Mouse (Mus musculus) erythroblast, embryonic 14.5 days (primary cell): ENCODE results near the gene Bap1. TPM values are rescaled to one million over a fixed set of nuclear protein-coding genes. Genes with fewer than 3 reads are reported as not detected.

ENCODE experiments used
- H3K27me3 ChIP-seq: 2 replicates; pipeline ENCODE4 v1.6.1; 2012; ENCODE audit warnings: inconsistent platforms; ENCODE audit not compliant: control insufficient read depth
- H3K36me3 ChIP-seq: 2 replicates; pipeline ENCODE4 v1.6.1; 2012; ENCODE audit warnings: mild to moderate bottlenecking, inconsistent platforms; ENCODE audit not compliant: control insufficient read depth
- H3K4me1 ChIP-seq: 2 replicates; pipeline ENCODE4 v1.6.1; 2012; ENCODE audit warnings: inconsistent platforms; ENCODE audit not compliant: control insufficient read depth
- H3K4me3 ChIP-seq: replicated peaks from 2 replicates; pipeline ENCODE3; 2012; ENCODE audit warnings: moderate library complexity, mild to moderate bottlenecking, inconsistent platforms
- H3K9me3 ChIP-seq: 2 replicates; pipeline ENCODE4 v1.6.1; 2012; ENCODE audit warnings: low read length, inconsistent platforms, mixed read lengths; ENCODE audit not compliant: control insufficient read depth
- GATA1 ChIP-seq: IDR thresholded peaks from 2 replicates; pipeline ENCODE4 v1.6.1; 2012; ENCODE audit warnings: low read length, inconsistent platforms, mixed read lengths
- TAL1 ChIP-seq: IDR thresholded peaks from 3 replicates; pipeline ENCODE4 v1.6.1; 2012; ENCODE audit warnings: low read length, inconsistent platforms, mixed read lengths
- polyA plus RNA-seq: library from polyadenylated mRNA; stranded (reverse); fragments of >175 nt; gene quantifications from 2 replicates; pipeline ENCODE4 v1.2.3, GENCODE M21; 2012

Gene Bap1
- 6.7 and 6.9 TPM in 2 replicates for polyA plus RNA-seq

DNA sequence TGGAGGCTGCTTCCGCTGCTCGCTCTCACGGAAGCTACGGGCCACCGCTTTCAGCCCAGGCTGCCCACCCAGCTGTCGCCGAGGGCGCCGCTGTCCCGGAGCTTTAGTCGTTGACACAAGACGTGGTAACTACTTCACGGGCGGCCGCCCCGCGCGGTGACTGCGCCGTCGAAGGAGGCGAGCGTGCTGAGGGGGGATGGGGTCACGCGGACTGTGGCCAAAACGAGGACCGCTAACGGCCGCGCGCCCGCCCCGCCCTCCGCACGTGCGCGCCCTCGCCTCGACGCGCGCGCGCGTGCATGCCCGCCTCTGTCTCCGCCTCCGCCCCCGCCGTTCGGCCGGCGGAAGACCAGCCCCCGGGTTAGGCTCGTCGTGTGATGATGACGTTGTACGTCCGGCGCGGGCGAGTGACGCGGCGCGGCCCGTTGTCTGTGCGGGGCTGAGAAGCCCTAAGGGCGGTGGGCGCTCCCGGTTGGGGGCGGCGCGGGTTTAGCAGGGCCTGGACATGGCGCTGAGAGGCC, at the start of gene Bap1, which contains the start of gene Phf7:
Bap1 (plus strand) TSS at position 367 of the 521 bp plus-strand sequence.
Phf7 (minus strand) TSS at position 234 of the 521 bp plus-strand sequence.
- Histone ChIP-seq H3K36me3 (peaks cover 44% of the 10 kb centered on the region), H3K27me3 (no peaks in the 10 kb centered on the region), H3K4me1 (peaks cover 39% of the 10 kb centered on the region), H3K4me3 (peak within 1 kb of the TSS; percentile 79), H3K9me3 (no peaks in the 10 kb centered on the region)
- TF ChIP-seq GATA1 (no peak), TAL1 (no peak)

DNA sequence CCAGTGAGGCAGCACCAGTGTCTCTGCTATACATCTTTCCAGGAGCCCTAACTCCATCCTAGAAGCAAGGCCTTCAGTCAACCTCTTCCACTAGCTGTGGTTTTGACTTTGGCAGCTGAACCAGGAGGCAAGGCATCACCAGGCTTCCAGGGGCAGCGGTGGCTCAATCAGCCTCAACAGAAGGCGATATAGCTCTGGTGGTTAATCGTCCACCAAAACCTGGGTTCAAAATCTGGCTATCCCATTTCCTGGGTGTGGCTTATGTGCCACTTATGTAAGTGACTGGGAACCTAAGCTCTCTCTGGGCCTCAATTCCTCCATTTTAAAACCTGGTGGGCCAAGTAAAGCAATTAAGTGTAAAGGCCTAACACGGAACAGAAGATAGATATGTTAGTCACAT, 46.4 kb upstream of the Bap1 start:
- Histone ChIP-seq H3K27me3 (no peaks in the 10 kb centered on the region), H3K9me3 (no peaks in the 10 kb centered on the region), H3K36me3 (peaks cover 53% of the 10 kb centered on the region), H3K4me1 (peaks cover 34% of the 10 kb centered on the region), H3K4me3 (peak overlapping the region; percentile 68)
- no peak for TF ChIP-seq TAL1
- TF ChIP-seq GATA1: no peak

DNA sequence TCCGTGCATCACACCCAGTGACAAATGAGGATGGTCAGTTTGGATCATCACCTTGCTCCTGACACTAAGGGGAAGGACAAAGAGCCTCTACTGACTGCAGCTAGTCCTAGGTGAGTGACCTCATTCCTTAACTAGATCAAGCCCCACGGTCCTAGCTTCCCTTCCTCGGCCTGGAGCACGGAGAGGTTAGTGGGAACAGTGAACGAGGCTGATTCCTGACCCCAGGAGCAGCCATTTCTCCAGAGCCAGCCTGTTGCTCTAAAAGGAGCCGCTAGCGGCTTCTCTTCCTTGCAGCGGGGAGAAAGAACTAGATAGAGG, 46.0 kb upstream of the Bap1 start:
- H3K9me3 ChIP-seq: no peaks in the 10 kb centered on the region
- peak overlapping the region; percentile 68 for H3K4me3 ChIP-seq
- peaks cover 34% of the 10 kb centered on the region for H3K4me1 ChIP-seq
- peaks cover 49% of the 10 kb centered on the region for H3K36me3 ChIP-seq
- H3K27me3 ChIP-seq: no peaks in the 10 kb centered on the region
- TF ChIP-seq TAL1 (no peak), GATA1 (no peak)

DNA sequence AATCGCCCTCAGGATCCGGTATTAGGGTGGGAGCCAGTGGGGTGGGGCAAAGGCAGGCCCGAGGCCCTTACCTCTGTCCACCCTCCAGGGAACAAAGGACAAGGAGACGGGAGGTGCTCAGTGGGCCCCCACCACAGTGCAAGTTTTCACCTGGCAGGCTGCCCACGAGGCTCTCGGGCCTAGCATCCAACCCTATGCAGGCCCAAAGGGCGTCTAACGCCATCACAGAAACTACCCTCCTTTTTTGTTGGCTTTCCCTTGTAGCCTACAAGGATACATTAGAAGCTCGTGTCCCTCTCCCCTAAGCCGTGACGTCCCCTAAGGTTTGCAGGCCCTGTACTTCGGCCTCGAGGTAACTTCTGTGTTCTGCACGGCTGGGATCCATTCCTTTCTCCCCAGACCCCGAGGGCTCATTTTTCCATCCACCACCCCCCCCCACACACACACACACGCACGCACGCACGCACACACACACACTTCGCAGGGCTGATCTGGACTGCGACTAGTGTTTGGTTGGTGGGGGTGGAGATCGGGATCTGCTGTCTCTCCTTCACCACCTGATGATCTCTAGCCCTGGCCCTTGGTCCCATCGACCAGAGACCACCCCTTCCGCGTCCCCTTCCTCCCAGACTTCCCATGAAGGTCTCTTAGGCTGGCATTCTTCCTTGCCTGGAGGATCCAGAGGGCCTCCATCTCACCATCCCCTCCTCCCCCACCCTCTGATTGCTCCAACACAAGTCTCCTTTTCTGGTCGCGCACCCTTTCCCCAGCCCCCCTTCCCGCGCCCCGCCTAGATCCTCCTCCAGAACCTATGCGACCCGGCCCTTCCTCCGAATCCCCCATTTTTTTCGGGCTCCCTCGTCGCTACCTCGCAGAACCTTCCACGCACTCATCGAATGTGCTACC, 45.4 kb upstream of the Bap1 start:
- TF ChIP-seq TAL1 (no peak), GATA1 (no peak)
- H3K4me1 ChIP-seq: peaks cover 34% of the 10 kb centered on the region
- no peaks in the 10 kb centered on the region for H3K27me3 ChIP-seq
- H3K9me3 ChIP-seq: no peaks in the 10 kb centered on the region
- peak overlapping the region; percentile 68 for H3K4me3 ChIP-seq
- peaks cover 43% of the 10 kb centered on the region for H3K36me3 ChIP-seq

DNA sequence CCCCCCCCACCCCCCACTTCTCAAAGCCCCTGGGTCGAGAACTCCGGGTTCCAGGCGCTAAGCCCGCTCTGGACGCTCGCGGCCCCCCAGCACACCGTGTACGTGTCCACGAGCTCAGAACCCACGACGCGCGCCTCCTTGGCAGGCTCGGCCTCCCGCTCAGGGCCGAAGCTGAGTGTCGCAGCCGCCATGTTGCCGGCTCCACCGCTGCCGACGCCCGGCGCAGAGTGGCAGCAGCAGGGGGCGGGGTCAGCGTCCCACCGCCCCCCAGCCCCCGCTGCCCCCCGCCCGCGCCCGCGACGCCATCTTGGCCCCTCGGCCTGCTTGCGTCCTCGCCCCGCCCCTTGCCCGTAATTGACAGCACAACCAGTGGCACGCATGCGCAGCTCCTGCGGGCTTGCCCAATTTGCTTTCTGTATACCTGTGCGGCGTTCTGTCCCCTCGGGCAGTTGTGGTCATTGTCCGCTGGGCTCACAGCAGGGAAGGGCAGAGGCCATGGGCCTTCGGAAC, 44.7 kb upstream of the Bap1 start:
- TF ChIP-seq GATA1: no peak
- TF ChIP-seq TAL1: no peak
- Histone ChIP-seq H3K36me3 (peaks cover 37% of the 10 kb centered on the region), H3K4me3 (peak overlapping the region; percentile 68), H3K4me1 (peaks cover 34% of the 10 kb centered on the region), H3K27me3 (no peaks in the 10 kb centered on the region), H3K9me3 (no peaks in the 10 kb centered on the region)

DNA sequence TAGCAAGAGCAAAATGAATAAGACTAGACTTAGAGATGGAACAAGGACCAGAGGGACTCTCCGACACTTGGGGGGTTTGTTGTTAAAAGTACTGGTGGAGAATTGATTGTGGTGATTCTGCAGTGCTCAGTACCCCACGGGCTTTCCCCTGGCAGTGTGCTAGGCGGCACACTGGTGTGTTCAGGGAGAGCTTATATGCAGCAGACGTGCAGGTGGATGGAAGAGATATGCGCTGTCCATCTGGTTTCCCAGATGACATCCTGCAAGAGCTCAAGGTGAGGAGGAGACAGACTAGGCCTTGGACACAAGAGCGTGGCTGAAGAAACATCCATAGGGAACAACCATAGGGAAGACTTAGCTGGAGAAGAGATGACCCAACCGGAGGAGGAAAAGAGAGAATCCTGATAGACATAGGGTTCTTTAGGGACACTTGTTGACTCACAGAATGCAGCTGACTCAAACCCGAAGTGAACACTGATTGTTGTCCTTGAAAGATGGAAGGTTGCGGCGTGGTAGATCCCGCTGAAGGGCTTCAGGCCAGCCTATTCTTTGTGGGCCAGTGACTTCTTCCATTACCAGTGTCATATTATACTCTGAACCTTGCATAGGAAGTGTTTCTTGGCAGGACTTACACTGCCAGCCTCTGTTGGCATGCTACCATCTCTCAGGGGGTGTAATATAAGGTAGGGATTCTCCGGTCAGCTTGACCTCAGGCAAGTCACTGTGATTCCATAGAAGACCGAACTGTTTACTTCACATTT, 44.0 kb upstream of the Bap1 start:
- TF ChIP-seq GATA1 (no peak), TAL1 (peak; percentile 81)
- no peaks in the 10 kb centered on the region for H3K9me3 ChIP-seq
- peak overlapping the region; percentile 68 for H3K4me3 ChIP-seq
- H3K27me3 ChIP-seq: 0 out of 2 replicates have a peak, but pooled peaks cover 2% of the 10 kb centered on the region
- peaks cover 30% of the 10 kb centered on the region for H3K36me3 ChIP-seq
- H3K4me1 ChIP-seq: peaks cover 34% of the 10 kb centered on the region

DNA sequence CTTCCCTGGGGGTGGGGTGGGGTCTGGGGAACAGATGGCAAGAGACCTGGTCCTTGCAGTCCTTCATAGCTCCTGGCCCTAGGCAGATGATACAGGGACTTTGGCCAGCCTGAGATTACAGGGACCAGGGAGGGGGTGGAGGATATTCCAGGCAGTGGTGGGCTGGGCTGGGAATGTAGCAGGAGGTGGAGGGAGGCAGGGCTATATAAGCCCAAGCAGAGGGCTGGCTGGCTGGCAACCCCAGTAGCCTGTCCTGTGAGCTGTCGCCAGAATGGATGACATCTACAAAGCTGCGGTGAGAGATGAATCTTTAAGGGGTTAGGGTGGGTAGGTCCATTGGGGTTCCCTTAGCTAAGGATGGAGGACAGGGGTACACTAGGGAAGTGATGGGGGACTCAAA, 43.2 kb upstream of the Bap1 start, which contains the start of gene Tnnc1:
Tnnc1 (plus strand) TSS at position 229 of the 400 bp plus-strand sequence.
- H3K4me3 ChIP-seq: peak within 1 kb of the TSS; percentile 68
- no peaks in the 10 kb centered on the region for H3K9me3 ChIP-seq
- peaks cover 34% of the 10 kb centered on the region for H3K4me1 ChIP-seq
- TF ChIP-seq TAL1 (no peak), GATA1 (no peak)
- peaks cover 21% of the 10 kb centered on the region for H3K36me3 ChIP-seq
- H3K27me3 ChIP-seq: 0 out of 2 replicates have a peak, but pooled peaks cover 2% of the 10 kb centered on the region

DNA sequence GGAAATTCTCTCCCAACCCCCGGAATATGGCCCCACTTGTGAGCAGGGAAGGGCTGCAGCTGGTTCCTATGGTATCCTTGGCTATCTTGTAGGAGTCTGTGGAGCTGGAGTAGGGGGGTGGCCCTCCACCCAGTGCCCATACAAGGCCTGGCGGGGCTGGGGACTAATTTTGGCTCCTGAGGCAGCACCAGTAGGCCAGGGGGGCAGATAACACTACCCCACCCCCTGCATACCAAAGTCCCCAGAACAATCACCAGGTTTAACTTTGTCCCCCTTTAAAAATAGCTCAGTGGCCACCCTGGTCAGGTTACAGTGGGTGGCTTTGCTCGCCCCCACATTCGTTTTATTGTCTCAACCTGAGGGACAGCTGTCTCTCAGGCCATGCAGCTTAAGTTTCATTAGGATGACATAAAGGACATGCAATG, 42.1 kb upstream of the Bap1 start:
- no peak overlapping the region for H3K4me3 ChIP-seq
- no peaks in the 10 kb centered on the region for H3K9me3 ChIP-seq
- H3K4me1 ChIP-seq: peaks cover 34% of the 10 kb centered on the region
- H3K36me3 ChIP-seq: peaks cover 11% of the 10 kb centered on the region
- peaks cover 2% of the 10 kb centered on the region; the same call in 1 of the 2 replicates for H3K27me3 ChIP-seq
- no peak for TF ChIP-seq TAL1
- TF ChIP-seq GATA1: no peak
